In the genomic region with DNA sequence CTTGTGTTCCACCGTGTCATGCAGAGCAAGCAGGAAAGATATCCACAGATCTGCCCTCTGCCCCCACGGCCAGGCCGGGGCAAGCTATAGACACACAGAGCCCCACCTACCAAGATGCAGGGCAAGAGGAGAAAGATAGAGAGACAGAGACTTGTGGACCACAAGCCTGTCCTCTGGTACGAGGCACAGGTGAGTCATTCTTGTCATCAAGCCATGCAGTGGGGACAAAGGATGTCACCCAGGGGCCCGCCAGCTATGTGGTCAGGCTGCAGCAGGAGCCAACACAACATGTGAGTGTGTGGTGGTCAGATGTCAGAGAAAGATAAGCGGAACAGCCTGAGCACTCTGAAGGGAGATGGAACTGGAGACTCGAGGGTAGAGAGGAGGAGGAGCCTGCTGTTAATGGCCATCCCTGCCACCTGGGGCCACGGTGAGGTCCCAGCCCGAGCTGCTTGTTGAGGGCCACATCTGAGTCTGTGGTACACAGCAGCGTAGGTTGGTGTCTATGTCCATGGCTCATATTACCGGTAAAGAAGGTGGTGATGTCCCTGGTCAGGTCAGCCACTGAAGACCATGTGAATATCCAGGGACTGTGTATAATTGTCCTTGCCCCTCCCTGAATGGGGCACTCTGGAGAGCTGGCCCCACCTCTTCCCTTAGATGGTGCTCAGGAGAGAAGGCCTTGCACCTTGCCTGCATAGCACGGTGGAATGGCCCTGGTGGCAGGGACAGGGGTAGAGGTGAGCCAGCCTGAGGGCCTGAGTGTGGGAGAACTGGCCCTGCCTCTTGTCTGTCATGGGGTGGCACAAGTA, we compare ENCODE assay signal across 11 mouse cellular contexts.
DNase-seq lines count a peak whose midpoint lies in the region; ATAC-seq lines count a peak whose summit lies in the region.
"Had no signal": no experiment of that assay in that cellular context is flagged by ENCODE, and none has a peak within 500 bp of the region (broad histone marks: within the 10 kb centered on the region; RNA-seq: fewer than 3 reads in every experiment).

No protein-coding gene starts in this region.

- H3K4me1 ChIP-seq in megakaryocyte, embryonic 14.5 days = peaks cover 27% of the 10 kb centered on the region

- DNase-seq in cerebellum, postnatal 36 days = no peak
- DNase-seq in urinary bladder, postnatal 14 days (ENCODE audit: low spot score) = peak; percentile 24
- DNase-seq in urinary bladder, postnatal 4 days (ENCODE audit: low spot score in 2 of 2) = no peak
- no peak for DNase-seq in spleen, adult 12 weeks (ENCODE audit: low spot score)
- no peak for DNase-seq in retina, postnatal 1 day
- DNase-seq in thymus, postnatal 14 days = no peak
- DNase-seq: heart, adult 18-20 months; right cerebral cortex, postnatal 14 days had no signal

- no peaks in the 10 kb centered on the region for H3K36me3 ChIP-seq in megakaryocyte, embryonic 14.5 days (replicated peaks; ENCODE audit: low read length)
- H3K36me3 ChIP-seq: embryonic facial prominence, embryonic 15.5 days had no signal

- peak overlapping the region; percentile 12 for H3K4me3 ChIP-seq in megakaryocyte, embryonic 14.5 days (replicated peaks)
- H3K4me3 ChIP-seq: embryonic facial prominence, embryonic 15.5 days had no signal

- H3K27me3 ChIP-seq in megakaryocyte, embryonic 14.5 days (replicated peaks) = peaks cover 8% of the 10 kb centered on the region
- H3K27me3 ChIP-seq: embryonic facial prominence, embryonic 15.5 days had no signal

- peak; percentile 33; the same call in 1 of the 2 replicates for ATAC-seq in cerebellum, adult (ENCODE audit: insufficient number of reproducible peaks, low FRiP score, low TSS enrichment)

- no peaks in the 10 kb centered on the region for H3K9me3 ChIP-seq in megakaryocyte, embryonic 14.5 days
- H3K9me3 ChIP-seq: embryonic facial prominence, embryonic 15.5 days had no signal
